Mouse (Mus musculus) kidney, embryonic 14.5 days (tissue): ENCODE measurements around the gene Bcor. TPM values are rescaled to one million over a fixed set of nuclear protein-coding genes. Genes with fewer than 3 reads are reported as not detected.
A peak's percentile ranks its signal among the peaks of the same experiment; 100 is the strongest.

Source experiments
- ATAC-seq: fragments of 200-750 bp; cut with Nextera tagmentation; 2 replicates; pipeline ENCODE4 v1.8.0; 2017; ENCODE audit warnings: moderate number of reproducible peaks, mild to moderate bottlenecking, moderate TSS enrichment, moderate library complexity; ENCODE audit not compliant: low FRiP score, low TSS enrichment
- H3K27ac ChIP-seq: fragments of 300-500 bp; sonication (generic); 2 replicates; pipeline ENCODE4 v1.5.1; 2014; ENCODE audit warnings: low read depth, mild to moderate bottlenecking, low read length, moderate library complexity, mixed read lengths
- H3K27me3 ChIP-seq: fragments of 300-500 bp; sonication (generic); 2 replicates; pipeline ENCODE4 v1.6.1; 2014; ENCODE audit warnings: mild to moderate bottlenecking, low read length; ENCODE audit not compliant: control insufficient read depth, insufficient read depth
- H3K36me3 ChIP-seq: fragments of 300-500 bp; sonication (generic); 2 replicates; pipeline ENCODE4 v1.6.1; 2014; ENCODE audit warnings: low read length, mixed read lengths; ENCODE audit not compliant: control insufficient read depth, insufficient read depth
- H3K4me1 ChIP-seq: fragments of 300-500 bp; sonication (generic); 2 replicates; pipeline ENCODE4 v1.6.1; 2014; ENCODE audit warnings: low read length, mixed read lengths; ENCODE audit not compliant: control insufficient read depth, insufficient read depth
- H3K4me2 ChIP-seq: fragments of 300-500 bp; sonication (generic); replicated peaks from 2 replicates; pipeline ENCODE4 v1.6.1; 2014; ENCODE audit warnings: low read depth, mild to moderate bottlenecking, low read length
- H3K4me3 ChIP-seq: fragments of 300-500 bp; sonication (generic); 2 replicates; pipeline ENCODE4 v1.5.1; 2014; ENCODE audit warnings: mild to moderate bottlenecking, low read length
- H3K9ac ChIP-seq: fragments of 300-500 bp; sonication (generic); 2 replicates; pipeline ENCODE4 v1.6.1; 2014; ENCODE audit warnings: low read depth, mild to moderate bottlenecking, low read length, moderate library complexity
- H3K9me3 ChIP-seq: fragments of 300-500 bp; sonication (generic); 2 replicates; pipeline ENCODE4 v1.6.1; 2016; ENCODE audit warnings: low read length; ENCODE audit not compliant: control insufficient read depth
- WGBS: fragments of 180-500 bp; shearing (Covaris S2); extraction: QIAGEN DNeasy Blood & Tissue Kit; methylation state at CpG from one replicate; pipeline ENCODE4 v1.1.7; 2014; 5-methylcytosine and 5-hydroxymethylcytosine counted together
- polyA plus RNA-seq: library from polyadenylated mRNA; unstranded; fragments of >200 nt; fragmentation: Nextera tagmentation; extraction: Ambion mirVana; gene quantifications from 2 replicates; pipeline ENCODE4 v1.2.1, GENCODE M21; 2014

Bcor gene
- polyA plus RNA-seq, 1 experiment from 2014 or later, result 24.1 TPM

GRCm38 (mm10) chrX:12080904-12081740 lies 79.0 kb downstream of the Bcor start:
- ATAC-seq, result peak; percentile 15; the same call in 1 of the 2 replicates
- no peaks in the 10 kb centered on the region for H3K36me3 ChIP-seq
- H3K4me3 ChIP-seq, result peak overlapping the region; percentile 66
- 6% methylated on average over 55 of the region's 61 CpGs for WGBS
- peaks cover 60% of the 10 kb centered on the region; the same call in 1 of the 2 replicates for H3K27me3 ChIP-seq
- peak overlapping the region; percentile 68 for H3K4me2 ChIP-seq
- peak overlapping the region; percentile 78 for H3K9ac ChIP-seq
- peak overlapping the region; percentile 55; the same call in 1 of the 2 replicates for H3K27ac ChIP-seq
- peaks cover 12% of the 10 kb centered on the region for H3K4me1 ChIP-seq
- no peaks in the 10 kb centered on the region for H3K9me3 ChIP-seq

- H3K27me3 ChIP-seq, result peaks cover 57% of the 10 kb centered on the region; the same call in 1 of the 2 replicates
- H3K36me3 ChIP-seq, result no peaks in the 10 kb centered on the region
- peak overlapping the region; percentile 78 for H3K9ac ChIP-seq
- WGBS, result 4% methylated on average over 51 of the region's 97 CpGs
- peaks cover 12% of the 10 kb centered on the region for H3K4me1 ChIP-seq
- no peaks in the 10 kb centered on the region for H3K9me3 ChIP-seq
- ATAC-seq, result peak; percentile 30; the same call in 1 of the 2 replicates
- peak overlapping the region; percentile 89 for H3K27ac ChIP-seq
- H3K4me3 ChIP-seq, result peak overlapping the region; percentile 66
- H3K4me2 ChIP-seq, result peak overlapping the region; percentile 68
These were observed 79.9 kb downstream of the Bcor start for GRCm38 (mm10) chrX:12080095-12080903.

- Histone ChIP-seq H3K4me3 (peak overlapping the region; percentile 66), H3K36me3 (no peaks in the 10 kb centered on the region), H3K9ac (peak overlapping the region; percentile 78), H3K9me3 (no peaks in the 10 kb centered on the region), H3K4me2 (peak overlapping the region; percentile 68), H3K27me3 (peaks cover 55% of the 10 kb centered on the region; the same call in 1 of the 2 replicates), H3K27ac (peak overlapping the region; percentile 89), H3K4me1 (peaks cover 16% of the 10 kb centered on the region)
- WGBS, result 3% methylated on average over 69 of the region's 79 CpGs
- ATAC-seq, result no peak
These were observed 80.7 kb downstream of the Bcor start for GRCm38 (mm10) chrX:12079309-12080094.

GRCm38 (mm10) chrX:12079059-12079308 lies 81.2 kb downstream of the Bcor start:
- 3% methylated on average over 19 of the region's 27 CpGs for WGBS

GRCm38 (mm10) chrX:12078195-12079058 lies 81.7 kb downstream of the Bcor start:
- H3K9me3 ChIP-seq, result no peaks in the 10 kb centered on the region
- H3K4me3 ChIP-seq, result peak overlapping the region; percentile 66
- H3K4me1 ChIP-seq, result peaks cover 19% of the 10 kb centered on the region
- WGBS, result 4% methylated on average over 70 of the region's 73 CpGs
- peaks cover 53% of the 10 kb centered on the region; the same call in 1 of the 2 replicates for H3K27me3 ChIP-seq
- peak overlapping the region; percentile 68 for H3K4me2 ChIP-seq
- peak overlapping the region; percentile 62; the same call in 1 of the 2 replicates for H3K27ac ChIP-seq
- H3K9ac ChIP-seq, result peak overlapping the region; percentile 78
- no peaks in the 10 kb centered on the region for H3K36me3 ChIP-seq
- no peak for ATAC-seq

More at GRCm38 (mm10) chrX:12079059-12079308, 81.2 kb downstream of the Bcor start:
- ATAC-seq, result no peak
- Histone ChIP-seq H3K4me2 (peak overlapping the region; percentile 68), H3K9ac (peak overlapping the region; percentile 78), H3K4me3 (peak overlapping the region; percentile 66), H3K4me1 (peaks cover 16% of the 10 kb centered on the region), H3K9me3 (no peaks in the 10 kb centered on the region), H3K27ac (peak overlapping the region; percentile 89; the same call in 1 of the 2 replicates), H3K27me3 (peaks cover 55% of the 10 kb centered on the region; the same call in 1 of the 2 replicates), H3K36me3 (no peaks in the 10 kb centered on the region)

- H3K4me2 ChIP-seq, result peak overlapping the region; percentile 68
- H3K4me3 ChIP-seq, result peak overlapping the region; percentile 66
- WGBS, result under 1% methylated on average over 22 of the region's 22 CpGs
- H3K9me3 ChIP-seq, result no peaks in the 10 kb centered on the region
- no peak for ATAC-seq
- no peaks in the 10 kb centered on the region for H3K36me3 ChIP-seq
- H3K27me3 ChIP-seq, result peaks cover 48% of the 10 kb centered on the region; the same call in 1 of the 2 replicates
- H3K4me1 ChIP-seq, result peaks cover 21% of the 10 kb centered on the region
- H3K9ac ChIP-seq, result peak overlapping the region; percentile 78
- no peak overlapping the region for H3K27ac ChIP-seq
These were observed 82.6 kb downstream of the Bcor start for GRCm38 (mm10) chrX:12077601-12077980.

GRCm38 (mm10) chrX:12076763-12077600 lies 83.2 kb downstream of the Bcor start:
- H3K27me3 ChIP-seq, result peaks cover 43% of the 10 kb centered on the region; the same call in 1 of the 2 replicates
- no peaks in the 10 kb centered on the region for H3K9me3 ChIP-seq

More at GRCm38 (mm10) chrX:12076763-12077600, 83.2 kb downstream of the Bcor start:
- WGBS, result 2% methylated on average over 58 of the region's 58 CpGs
- H3K4me1 ChIP-seq, result peaks cover 24% of the 10 kb centered on the region
- peak overlapping the region; percentile 68 for H3K4me2 ChIP-seq
- H3K4me3 ChIP-seq, result peak overlapping the region; percentile 66
- peak overlapping the region; percentile 78 for H3K9ac ChIP-seq
- peak; percentile 67 for ATAC-seq
- no peak overlapping the region for H3K27ac ChIP-seq
- H3K36me3 ChIP-seq, result no peaks in the 10 kb centered on the region
